Mouse (Mus musculus) liver, embryonic 13.5 days (tissue): ENCODE measurements around the gene Znhit6. TPM values are rescaled to one million over a fixed set of nuclear protein-coding genes. Genes with fewer than 3 reads are reported as not detected.

Source experiments
- ATAC-seq: fragments of 200-750 bp; cut with Nextera tagmentation; 2 replicates; pipeline ENCODE4 v1.8.0; 2017; ENCODE audit warnings: low read depth, mild to moderate bottlenecking, moderate number of reproducible peaks, moderate library complexity
- DNase-seq: peaks from one replicate; pipeline ENCODE4 v3.0.0; 2022
- H3K27ac ChIP-seq: fragments of 300-500 bp; sonication (generic); 2 replicates; pipeline ENCODE4 v1.5.1; 2015; ENCODE audit warnings: moderate library complexity, mild to moderate bottlenecking, inconsistent platforms
- H3K27me3 ChIP-seq: fragments of 300-500 bp; sonication (generic); 2 replicates; pipeline ENCODE4 v1.6.1; 2015; ENCODE audit warnings: mild to moderate bottlenecking, inconsistent platforms
- H3K36me3 ChIP-seq: fragments of 300-500 bp; sonication (generic); 2 replicates; pipeline ENCODE4 v1.6.1; 2015; ENCODE audit warnings: mild to moderate bottlenecking, inconsistent platforms
- H3K4me1 ChIP-seq: fragments of 300-500 bp; sonication (generic); replicated peaks from 2 replicates; pipeline ENCODE4 v1.6.1; 2015; ENCODE audit warnings: inconsistent platforms
- H3K4me2 ChIP-seq: fragments of 300-500 bp; sonication (generic); 2 replicates; pipeline ENCODE4 v1.6.1; 2015; ENCODE audit warnings: inconsistent platforms, mild to moderate bottlenecking, moderate library complexity
- H3K4me3 ChIP-seq: fragments of 300-500 bp; sonication (generic); replicated peaks from 2 replicates; pipeline ENCODE4 v1.5.1; 2015; ENCODE audit warnings: mild to moderate bottlenecking, inconsistent platforms
- H3K9ac ChIP-seq: fragments of 300-500 bp; sonication (generic); 2 replicates; pipeline ENCODE4 v1.6.1; 2015; ENCODE audit warnings: mild to moderate bottlenecking, inconsistent platforms
- H3K9me3 ChIP-seq: fragments of 300-500 bp; sonication (generic); replicated peaks from 2 replicates; pipeline ENCODE4 v1.6.1; 2016; ENCODE audit warnings: inconsistent platforms
- WGBS: fragments of 180-500 bp; shearing (Covaris S2); methylation state at CpG from one replicate; pipeline ENCODE4 v1.1.7; 2015; ENCODE audit not compliant: insufficient replicate concordance; 5-methylcytosine and 5-hydroxymethylcytosine counted together
- polyA plus RNA-seq: library from polyadenylated mRNA; unstranded; fragments of >200 nt; fragmentation: Nextera tagmentation; extraction: Ambion mirVana; gene quantifications from 2 replicates; pipeline ENCODE4 v1.2.1, GENCODE M21; 2015

The Znhit6 gene
- polyA plus RNA-seq, 1 experiment from 2014 or later = 20.5 TPM

DNA sequence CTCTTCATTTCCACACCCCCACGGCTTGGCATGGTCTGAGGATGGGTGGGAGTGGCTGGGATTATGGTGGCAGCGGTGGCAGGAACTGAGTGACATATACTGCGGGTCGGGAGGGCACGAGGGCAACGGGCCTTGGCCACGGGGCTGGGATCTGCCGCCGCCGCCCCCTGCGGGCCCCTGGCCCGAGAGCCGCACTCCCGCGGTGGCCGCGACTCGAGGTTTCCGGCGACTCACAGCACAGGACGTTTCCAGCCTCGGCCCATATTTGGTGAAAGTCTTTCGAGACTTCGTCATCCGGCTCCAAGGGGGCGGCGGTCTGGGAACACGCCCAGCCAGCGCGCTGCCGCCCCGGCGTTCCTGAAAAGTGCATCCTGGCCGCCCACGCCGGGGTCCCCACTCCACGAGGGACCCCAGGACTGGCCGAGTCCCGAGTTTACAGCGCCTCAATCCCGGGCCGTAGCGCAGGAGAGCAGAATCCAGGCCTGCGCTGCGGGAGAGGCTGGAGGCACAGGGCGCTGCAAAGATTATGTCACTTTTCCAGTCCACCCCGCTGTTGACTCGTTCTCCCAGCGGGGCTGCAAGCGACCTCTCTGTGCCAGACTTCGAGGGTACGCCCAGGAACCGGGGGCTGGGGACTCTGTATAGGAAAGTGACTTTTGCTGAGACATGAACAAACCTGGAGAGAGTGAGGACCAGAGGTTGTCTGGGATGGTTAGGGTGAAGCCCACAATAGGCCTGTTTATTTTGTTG, 77.4 kb downstream of the Znhit6 start:
- 2% methylated on average over 52 of the region's 53 CpGs for WGBS
- H3K9ac ChIP-seq = peak overlapping the region; percentile 60
- H3K36me3 ChIP-seq = no peaks in the 10 kb centered on the region
- H3K4me2 ChIP-seq = peak overlapping the region; percentile 64
- H3K4me3 ChIP-seq = peak overlapping the region; percentile 50
- peaks cover 15% of the 10 kb centered on the region for H3K4me1 ChIP-seq
- DNase-seq (no peak), ATAC-seq (peak; percentile 22)
- H3K27me3 ChIP-seq = peaks cover 61% of the 10 kb centered on the region
- no peaks in the 10 kb centered on the region for H3K9me3 ChIP-seq
- H3K27ac ChIP-seq = peak overlapping the region; percentile 35; the same call in 1 of the 2 replicates

- Histone ChIP-seq H3K9ac (no peak overlapping the region), H3K36me3 (no peaks in the 10 kb centered on the region), H3K9me3 (no peaks in the 10 kb centered on the region), H3K4me3 (peak overlapping the region; percentile 50; the same call in 1 of the 2 replicates), H3K4me2 (no peak overlapping the region), H3K27ac (no peak overlapping the region), H3K27me3 (peaks cover 55% of the 10 kb centered on the region), H3K4me1 (peaks cover 12% of the 10 kb centered on the region)
- 81% methylated on average over 9 of the region's 9 CpGs for WGBS
- ATAC-seq (no peak), DNase-seq (no peak)
Measured at GRCm38 (mm10) chr3:145654028-145654427, 78.0 kb downstream of the Znhit6 start.

Other genes starting within 250 kb of the Znhit6 start
- gene Ccn1, start 73.8 kb downstream of the Znhit6 start, polyA plus RNA-seq = 6.3 and 7.5 TPM in 2 replicates
- 37.6 and 39.3 TPM in 2 replicates for gene Ddah1, start 182.5 kb downstream of the Znhit6 start, polyA plus RNA-seq